Mouse (Mus musculus): ENCODE results near the gene 4930469K13Rik. TPM values are rescaled to one million over a fixed set of nuclear protein-coding genes. Genes with fewer than 3 reads are reported as not detected.

4930469K13Rik gene
- polyA plus RNA-seq, 1 experiment from 2014 or later: not detected

DNA sequence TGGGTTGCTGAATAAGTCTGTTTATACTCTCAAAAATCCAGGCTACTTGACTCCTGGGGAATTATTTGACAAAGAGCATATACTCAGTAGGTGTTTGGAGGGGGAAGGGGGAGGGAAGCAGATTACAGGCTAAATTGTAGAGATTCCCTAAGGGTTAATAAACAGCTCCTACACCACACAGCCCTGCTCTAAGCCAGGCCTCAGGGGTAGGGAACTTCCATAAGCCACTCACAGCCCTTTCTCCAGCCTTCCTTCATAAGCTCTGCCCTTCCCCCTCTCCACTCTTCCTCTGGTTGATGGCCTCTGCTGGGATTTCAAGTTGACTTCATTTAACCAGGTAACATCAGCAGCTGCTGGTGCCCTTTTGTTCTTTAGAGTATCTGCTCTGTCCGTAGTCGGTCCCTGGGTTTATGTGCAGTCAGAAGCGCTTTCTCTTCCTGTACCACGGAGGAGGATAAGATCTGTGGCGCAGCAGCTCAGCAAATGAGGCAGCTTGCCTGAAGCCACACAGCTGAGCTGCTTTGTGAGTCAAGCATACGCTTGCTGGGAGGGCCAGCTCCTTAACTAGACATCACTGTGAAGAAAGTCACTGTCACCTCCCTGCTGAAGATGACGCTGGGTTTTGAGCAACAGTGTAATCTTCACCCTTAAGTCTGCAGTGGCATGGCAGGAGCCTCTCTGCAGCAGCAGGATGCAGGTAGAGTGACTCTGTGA is 159.6 kb downstream of the 4930469K13Rik start:
- POLR2A ChIA-PET: no interaction called here
- CTCF ChIA-PET: interaction anchor here (1.4 kb wide), 1 partner anchor 12 kb away, joined by 3 read pairs; no protein-coding TSS in a partner anchor
- DNase-seq (ENCODE audit: low read depth, low spot score): no peak
- peaks cover 29% of the 10 kb centered on the region for H3K27me3 ChIP-seq
- in situ Hi-C loops (cut with MboI; ENCODE audit: low pct_unique_long_range_greater_than_20kb): loop anchor here (25.0 kb wide), 1 partner anchor 874 kb away; no protein-coding TSS in a partner anchor
- no peak for ATAC-seq
- TF ChIP-seq CTCF (IDR thresholded peaks at IDR 0.05): no peak

DNA sequence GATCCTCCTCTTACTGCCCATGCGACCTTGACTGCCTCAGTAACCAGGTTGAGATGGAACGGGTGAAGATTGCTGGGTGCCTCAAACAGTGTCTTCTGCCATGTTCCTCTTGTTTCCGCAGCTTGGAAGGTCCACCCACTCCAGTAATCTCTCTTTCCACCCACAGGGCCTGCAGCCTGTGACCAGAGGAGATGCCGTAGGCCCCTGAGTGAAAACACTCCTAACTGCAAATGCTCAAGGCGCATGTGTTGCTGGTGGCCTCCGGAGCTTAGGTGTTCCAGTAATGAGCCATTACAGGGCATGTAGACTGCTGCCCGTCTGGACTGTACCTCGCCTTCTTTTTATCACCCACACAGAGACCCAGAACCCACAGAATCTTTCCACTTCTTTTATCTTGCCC is 160.7 kb downstream of the 4930469K13Rik start:
- CTCF ChIA-PET: no interaction called here

DNA sequence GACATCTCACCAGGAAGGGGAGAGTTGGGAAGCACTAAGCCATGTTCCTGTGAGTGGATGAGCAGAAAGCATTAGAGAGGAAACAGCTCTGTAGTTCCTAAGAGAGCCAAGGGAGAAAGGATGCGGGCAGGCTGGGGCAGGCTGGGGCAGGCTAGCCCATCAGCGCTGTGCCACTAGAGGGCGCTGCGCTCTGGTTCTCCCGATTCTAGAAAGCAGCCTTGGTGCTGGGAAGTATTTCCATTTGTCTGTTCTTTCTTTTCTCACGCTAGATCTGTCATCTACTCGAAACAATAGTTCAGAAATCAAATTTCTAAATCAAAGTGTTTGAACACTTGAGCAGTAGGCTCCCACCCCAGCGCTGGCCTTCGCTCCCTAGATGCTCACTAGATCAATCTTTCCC is 164.1 kb downstream of the 4930469K13Rik start:
- H3K27me3 ChIP-seq: peaks cover 14% of the 10 kb centered on the region
- DNase-seq (ENCODE audit: low read depth, low spot score): no peak
- ChIA-PET CTCF (interaction anchor here (1.9 kb wide), 1 partner anchor 16 kb away, joined by 5 read pairs; no protein-coding TSS in a partner anchor), POLR2A (no interaction called here)
- in situ Hi-C loops (cut with MboI; ENCODE audit: low pct_unique_long_range_greater_than_20kb): loop anchor here (25.0 kb wide), 1 partner anchor 878 kb away; no protein-coding TSS in a partner anchor
- no peak for ATAC-seq
- peak; percentile 40 for TF ChIP-seq CTCF (IDR thresholded peaks at IDR 0.05)

More for the DNA sequence above, 160.7 kb downstream of the 4930469K13Rik start:
- TF ChIP-seq CTCF (IDR thresholded peaks at IDR 0.05): no peak
- in situ Hi-C loops (cut with MboI; ENCODE audit: low pct_unique_long_range_greater_than_20kb): loop anchor here (25.0 kb wide), 1 partner anchor 875 kb away; no protein-coding TSS in a partner anchor
- ATAC-seq: no peak
- H3K27me3 ChIP-seq: peaks cover 27% of the 10 kb centered on the region
- POLR2A ChIA-PET: no interaction called here
- DNase-seq (ENCODE audit: low read depth, low spot score): no peak

DNA sequence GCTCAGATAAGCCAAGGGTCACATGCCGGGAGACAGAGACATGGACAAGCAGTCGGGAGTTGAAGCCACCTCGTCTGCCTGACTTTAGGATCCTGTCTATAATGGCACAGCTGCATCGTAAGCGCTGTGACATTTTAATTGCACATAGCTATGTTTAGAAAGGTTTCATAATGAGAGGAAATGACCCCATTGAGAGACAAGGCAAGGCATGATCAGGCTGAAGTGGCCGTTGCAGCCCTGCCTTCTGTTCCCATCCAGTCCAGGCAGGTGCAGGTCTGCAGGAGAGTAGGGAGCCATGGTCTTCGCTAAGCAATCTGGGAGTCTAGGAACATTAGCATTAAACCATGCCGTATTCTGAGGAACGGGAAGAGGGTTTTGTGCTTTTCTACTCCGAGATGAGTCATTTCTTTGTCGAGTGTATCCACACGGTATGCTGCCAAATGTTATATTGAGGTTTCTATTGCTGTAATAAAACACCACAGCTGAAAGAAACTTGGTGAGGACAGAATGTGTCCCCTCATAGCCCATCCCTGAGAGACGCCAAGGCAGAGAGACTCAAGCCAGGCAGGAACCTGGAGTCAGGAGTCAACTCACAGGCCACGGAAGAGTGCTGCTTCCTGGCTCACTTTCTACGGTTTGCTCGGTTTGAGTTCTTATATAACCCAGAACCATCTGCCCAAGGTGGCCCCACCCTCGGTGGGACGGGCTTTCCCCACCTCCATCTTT is 165.8 kb downstream of the 4930469K13Rik start:
- TF ChIP-seq CTCF (IDR thresholded peaks at IDR 0.05): no peak
- ChIA-PET CTCF (no interaction called here), POLR2A (no interaction called here)
- DNase-seq (ENCODE audit: low read depth, low spot score) (no peak), ATAC-seq (no peak)
- in situ Hi-C loops (cut with MboI; ENCODE audit: low pct_unique_long_range_greater_than_20kb): loop anchor here (25.0 kb wide), 1 partner anchor 880 kb away; no protein-coding TSS in a partner anchor
- H3K27me3 ChIP-seq: peaks cover 12% of the 10 kb centered on the region

DNA sequence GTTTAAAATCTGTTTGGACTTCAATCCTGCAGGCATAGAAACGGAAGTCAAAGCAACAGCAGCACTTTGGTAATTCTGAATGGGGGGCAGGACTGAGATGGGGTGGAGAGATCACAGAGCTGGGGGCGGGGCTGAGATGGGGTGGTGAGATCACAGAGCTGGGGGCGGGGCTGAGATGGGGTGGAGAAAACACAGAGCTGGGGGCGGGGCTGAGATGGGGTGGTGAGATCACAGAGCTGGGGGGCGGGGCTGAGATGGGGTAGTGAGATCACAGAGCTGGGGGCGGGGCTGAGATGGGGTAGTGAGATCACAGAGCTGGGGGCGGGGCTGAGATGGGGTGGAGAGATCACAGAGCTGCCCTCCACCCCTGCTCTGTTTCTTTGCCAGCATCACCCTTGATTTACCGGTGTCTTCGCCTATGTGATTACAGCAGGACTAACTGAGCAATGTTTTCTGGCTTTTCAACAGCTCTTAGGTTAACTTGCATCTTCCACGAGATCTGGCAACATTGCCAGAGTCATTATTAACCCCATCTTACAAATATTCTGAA is 166.4 kb downstream of the 4930469K13Rik start:
- H3K27me3 ChIP-seq: peaks cover 7% of the 10 kb centered on the region
- DNase-seq (ENCODE audit: low read depth, low spot score): no peak
- POLR2A ChIA-PET: no interaction called here
- CTCF ChIA-PET: no interaction called here
- ATAC-seq: no peak
- in situ Hi-C loops (cut with MboI; ENCODE audit: low pct_unique_long_range_greater_than_20kb): loop anchor here (25.0 kb wide), 1 partner anchor 880 kb away; no protein-coding TSS in a partner anchor
- TF ChIP-seq CTCF (IDR thresholded peaks at IDR 0.05): no peak

DNA sequence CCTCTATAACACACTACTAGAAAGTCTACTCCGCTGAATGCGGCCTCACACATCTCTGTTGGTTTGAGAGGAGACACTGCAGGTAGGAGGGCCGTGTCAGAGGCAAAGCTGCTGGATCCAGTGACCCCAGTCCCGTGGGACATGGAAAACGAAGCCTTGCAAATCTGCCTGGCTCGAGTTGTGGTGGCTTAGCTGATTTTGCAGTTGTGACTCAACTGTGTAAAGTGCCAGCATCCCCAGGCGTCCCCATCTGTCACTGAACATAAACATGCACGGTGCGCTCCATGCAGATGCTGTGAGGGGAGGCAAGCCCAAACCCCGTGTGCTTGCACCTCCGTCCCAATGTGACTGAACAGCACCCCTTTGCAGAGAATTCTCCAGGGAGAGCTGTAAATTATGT is 168.9 kb downstream of the 4930469K13Rik start:
- no peak for ATAC-seq
- TF ChIP-seq CTCF (IDR thresholded peaks at IDR 0.05): no peak

DNA sequence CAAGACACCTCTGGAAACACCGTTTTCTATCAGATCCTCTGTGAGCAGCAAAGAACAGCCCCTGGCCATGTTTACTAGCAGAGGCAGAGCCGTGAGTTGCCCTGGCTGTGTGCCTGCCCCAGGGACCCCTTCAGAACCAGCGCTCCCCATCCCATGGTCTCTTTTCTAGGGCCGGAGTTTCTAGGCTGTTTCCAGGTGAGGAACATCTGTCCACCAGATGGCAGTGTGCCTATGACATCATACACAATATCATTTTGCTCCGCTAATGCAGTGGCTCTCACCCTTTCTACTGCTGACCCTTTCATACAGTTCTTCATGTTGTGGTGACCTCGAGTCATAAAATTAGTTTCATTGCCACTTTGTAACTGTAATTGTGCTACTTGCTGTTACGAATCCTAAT is 169.7 kb downstream of the 4930469K13Rik start:
- ATAC-seq (no peak), DNase-seq (ENCODE audit: low read depth, low spot score) (no peak)
- TF ChIP-seq CTCF (IDR thresholded peaks at IDR 0.05): peak; percentile 63
- no peaks in the 10 kb centered on the region for H3K27me3 ChIP-seq
- in situ Hi-C loops (cut with MboI; ENCODE audit: low pct_unique_long_range_greater_than_20kb): loop anchor here (25.0 kb wide), 1 partner anchor 884 kb away; no protein-coding TSS in a partner anchor
- ChIA-PET POLR2A (no interaction called here), CTCF (no interaction called here)

More for the DNA sequence above, 168.9 kb downstream of the 4930469K13Rik start:
- DNase-seq (ENCODE audit: low read depth, low spot score): no peak
- ChIA-PET CTCF (no interaction called here), POLR2A (no interaction called here)
- in situ Hi-C loops (cut with MboI; ENCODE audit: low pct_unique_long_range_greater_than_20kb): loop anchor here (25.0 kb wide), 1 partner anchor 883 kb away; no protein-coding TSS in a partner anchor
- H3K27me3 ChIP-seq: no peaks in the 10 kb centered on the region

DNA sequence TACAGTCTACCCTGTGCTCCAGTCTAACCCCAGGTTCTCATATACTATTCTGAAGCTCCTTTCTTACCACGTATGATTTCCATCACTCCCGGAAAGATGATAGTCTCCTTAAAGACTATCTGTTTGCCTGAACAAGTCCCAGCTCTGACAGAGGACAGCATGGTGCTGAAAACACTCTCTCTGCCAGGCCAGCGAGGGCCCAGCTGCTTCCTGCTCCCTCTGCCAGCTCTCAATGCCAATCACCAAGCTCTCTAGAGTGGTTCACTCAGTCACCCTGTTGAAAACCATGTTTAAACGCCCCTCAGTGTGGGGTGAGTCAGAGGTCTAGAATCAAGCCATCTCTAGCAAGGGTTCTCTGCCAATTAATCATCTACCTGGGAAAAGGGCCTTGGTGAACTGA is 170.5 kb downstream of the 4930469K13Rik start:
- no peak for TF ChIP-seq CTCF (IDR thresholded peaks at IDR 0.05)
- DNase-seq (ENCODE audit: low read depth, low spot score) (no peak), ATAC-seq (no peak)
- no peaks in the 10 kb centered on the region for H3K27me3 ChIP-seq
- ChIA-PET POLR2A (no interaction called here), CTCF (interaction anchor here (1.0 to 1.2 kb wide), 2 partner anchors 10 to 193 kb away, joined by 3 read pairs; no protein-coding TSS in a partner anchor)
- in situ Hi-C loops (cut with MboI; ENCODE audit: low pct_unique_long_range_greater_than_20kb): loop anchor here (25.0 kb wide), 1 partner anchor 884 kb away; no protein-coding TSS in a partner anchor

DNA sequence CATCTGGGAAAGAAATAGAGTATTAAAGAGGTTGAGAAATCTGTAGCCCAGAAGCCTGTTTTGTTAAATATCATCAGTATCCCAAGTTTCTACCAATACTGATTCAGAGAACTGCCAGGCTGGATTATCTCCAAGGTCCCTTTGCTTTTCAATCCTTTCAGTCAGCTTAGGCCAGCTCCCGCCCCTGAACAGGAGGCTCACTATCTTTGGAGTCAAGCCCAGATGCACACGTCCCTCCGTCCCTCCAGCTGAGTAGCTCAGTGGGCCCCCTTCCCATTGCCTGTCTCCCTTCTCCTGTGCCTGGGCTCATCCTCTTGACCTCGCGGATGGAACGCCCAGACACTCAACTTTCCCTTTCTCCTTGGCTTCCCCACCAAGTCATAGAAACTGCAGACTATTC is 171.0 kb downstream of the 4930469K13Rik start:
- TF ChIP-seq CTCF (IDR thresholded peaks at IDR 0.05): no peak
- ATAC-seq (no peak), DNase-seq (ENCODE audit: low read depth, low spot score) (no peak)
- in situ Hi-C loops (cut with MboI; ENCODE audit: low pct_unique_long_range_greater_than_20kb): loop anchor here (25.0 kb wide), 1 partner anchor 885 kb away; no protein-coding TSS in a partner anchor
- ChIA-PET CTCF (interaction anchor here (1.0 to 1.2 kb wide), 2 partner anchors 9 to 193 kb away, joined by 3 read pairs; no protein-coding TSS in a partner anchor), POLR2A (no interaction called here)
- H3K27me3 ChIP-seq: no peaks in the 10 kb centered on the region

DNA sequence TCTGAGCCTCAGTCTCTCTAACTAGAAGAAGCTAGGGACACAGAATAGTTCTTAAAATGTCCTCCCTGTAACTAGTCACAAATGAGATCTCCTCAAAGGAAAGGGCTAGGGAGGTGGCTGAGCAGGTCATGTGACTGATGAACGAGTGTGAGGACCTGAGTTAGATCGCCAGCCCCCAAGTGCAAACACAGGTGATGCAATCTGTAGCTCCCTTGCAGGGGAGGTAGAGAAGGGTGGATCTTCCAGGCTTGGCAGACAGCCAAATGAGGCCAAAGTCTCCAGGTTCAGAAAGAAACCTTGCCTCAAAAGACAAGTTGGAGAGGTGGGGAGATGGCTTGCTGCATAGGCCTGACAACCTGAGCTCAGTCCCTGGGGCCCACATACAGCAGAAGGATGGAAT is 171.8 kb downstream of the 4930469K13Rik start:
- peaks cover under 1% of the 10 kb centered on the region for H3K27me3 ChIP-seq
- TF ChIP-seq CTCF (IDR thresholded peaks at IDR 0.05): no peak
- CTCF ChIA-PET: interaction anchor here (0.6 to 1.2 kb wide), 2 partner anchors 8 to 371 kb away, joined by 3 read pairs; no protein-coding TSS in a partner anchor
- in situ Hi-C loops (cut with MboI; ENCODE audit: low pct_unique_long_range_greater_than_20kb): loop anchor here (25.0 kb wide), 1 partner anchor 886 kb away; no protein-coding TSS in a partner anchor
- DNase-seq (ENCODE audit: low read depth, low spot score) (no peak), ATAC-seq (no peak)
- POLR2A ChIA-PET: no interaction called here

Measured in Patski (cell line).